Mouse (Mus musculus) kidney, adult 18-20 months (tissue): ENCODE measurements at regions not wholly inside any gene's neighbourhood (a gene's known extent, or its start where the extent isn't known, plus 50 kb on each side); places are given as distances from the start of the nearest gene placed in this dataset.
"Not testable (repeated sequence)": the region's sequence is repeated elsewhere in the genome, so short reads cannot be mapped to it uniquely, and the experiment has no call there.

Experiments
- DNase-seq: peaks from one replicate; pipeline ENCODE4 v3.0.0; 2021

- no peak for DNase-seq
These were observed 469.2 kb upstream of the Smim15 start for GRCm38 (mm10) chr13:107575025-107575424.

- DNase-seq, result no peak
These were observed 470.5 kb upstream of the Smim15 start for GRCm38 (mm10) chr13:107573499-107574355.

- DNase-seq, result no peak
These were observed 472.7 kb upstream of the Smim15 start for GRCm38 (mm10) chr13:107571539-107571938.

- DNase-seq, result no peak
These were observed 474.8 kb upstream of the Smim15 start for GRCm38 (mm10) chr13:107569477-107569876.

- no peak for DNase-seq
These were observed 475.5 kb upstream of the Smim15 start for GRCm38 (mm10) chr13:107568701-107569121.

GRCm38 (mm10) chr13:107562463-107562862, 481.8 kb upstream of the Smim15 start:
- DNase-seq, result no peak

GRCm38 (mm10) chr13:107561529-107561928, 482.7 kb upstream of the Smim15 start:
- DNase-seq, result no peak

- no peak for DNase-seq
These were observed 488.3 kb upstream of the Smim15 start for GRCm38 (mm10) chr13:107555958-107556357.

GRCm38 (mm10) chr13:107554091-107554490, 490.2 kb upstream of the Smim15 start:
- DNase-seq, result no peak

GRCm38 (mm10) chr13:107552165-107552564, 492.1 kb upstream of the Smim15 start:
- DNase-seq, result no peak

GRCm38 (mm10) chr13:107549995-107550394, 494.3 kb upstream of the Smim15 start:
- DNase-seq, result not testable (repeated sequence)

- no peak for DNase-seq
These were observed 497.2 kb upstream of the Smim15 start for GRCm38 (mm10) chr13:107547073-107547472.

GRCm38 (mm10) chr13:107546181-107546900, 497.9 kb upstream of the Smim15 start:
- DNase-seq, result no peak

- no peak for DNase-seq
These were observed 502.7 kb upstream of the Smim15 start for GRCm38 (mm10) chr13:107541635-107541955.

GRCm38 (mm10) chr13:107540784-107541634, 503.2 kb upstream of the Smim15 start:
- no peak for DNase-seq

GRCm38 (mm10) chr13:107540305-107540704, 503.9 kb upstream of the Smim15 start:
- DNase-seq, result no peak

- DNase-seq, result no peak
These were observed 504.4 kb upstream of the Smim15 start for GRCm38 (mm10) chr13:107539867-107540266.

- no peak for DNase-seq
These were observed 504.9 kb upstream of the Smim15 start for GRCm38 (mm10) chr13:107539326-107539725.

GRCm38 (mm10) chr13:107535213-107535612, 509.0 kb upstream of the Smim15 start:
- DNase-seq, result no peak

- DNase-seq, result no peak
These were observed 510.9 kb upstream of the Smim15 start for GRCm38 (mm10) chr13:107533323-107533722.

GRCm38 (mm10) chr13:107531528-107531927, 509.6 kb upstream of the Kif2a start:
- DNase-seq, result no peak

GRCm38 (mm10) chr13:107531026-107531425, 509.1 kb upstream of the Kif2a start:
- no peak for DNase-seq

GRCm38 (mm10) chr13:107530392-107530791, 508.5 kb upstream of the Kif2a start:
- DNase-seq, result no peak
